Mouse (Mus musculus) C2C12 (cell line): ENCODE data around the gene Ugt1a9. TPM values are rescaled to one million over a fixed set of nuclear protein-coding genes. Genes with fewer than 3 reads are reported as not detected.

ENCODE experiments used
- H3K27me3 ChIP-seq: one replicate; pipeline ENCODE4 v1.6.1; 2011; ENCODE audit not compliant: control insufficient read depth, insufficient read depth, insufficient read length
- H3K36me3 ChIP-seq: one replicate; pipeline ENCODE4 v1.6.1; 2011; ENCODE audit not compliant: control insufficient read depth, insufficient read depth
- H3K4me3 ChIP-seq: one replicate; pipeline ENCODE4 v1.5.1; 2011; ENCODE audit warnings: mild to moderate bottlenecking, control low read depth; ENCODE audit not compliant: poor library complexity, insufficient read depth, severe bottlenecking
- H3K79me2 ChIP-seq: one replicate; pipeline ENCODE4 v1.6.1; 2011; ENCODE audit not compliant: control insufficient read depth, insufficient read depth
- H3K79me3 ChIP-seq: one replicate; pipeline ENCODE4 v1.6.1; 2011; ENCODE audit warnings: low read depth, control low read depth
- H3ac ChIP-seq: one replicate; pipeline ENCODE3; 2011; ENCODE audit warnings: low read depth; ENCODE audit not compliant: control insufficient read depth, insufficient read length
- CEBPB ChIP-seq: IDR thresholded peaks from one replicate; pipeline ENCODE4 v1.6.1; 2011; ENCODE audit warnings: low read depth, mild to moderate bottlenecking, control low read depth, moderate library complexity
- CTCF ChIP-seq: IDR thresholded peaks from one replicate; pipeline ENCODE4 v1.5.1; 2011; ENCODE audit not compliant: control insufficient read depth, insufficient read depth, insufficient read length
- FOSL1 ChIP-seq: IDR thresholded peaks from one replicate; pipeline ENCODE4 v1.8.0; 2011; ENCODE audit warnings: mild to moderate bottlenecking, low read length; ENCODE audit not compliant: poor library complexity, insufficient read depth, severe bottlenecking
- MAX ChIP-seq: IDR thresholded peaks from one replicate; pipeline ENCODE4 v1.6.1; 2011; ENCODE audit warnings: mild to moderate bottlenecking, control low read depth
- MYOD1 ChIP-seq: IDR thresholded peaks from one replicate; pipeline ENCODE4 v1.6.1; 2011; ENCODE audit warnings: low read depth; ENCODE audit not compliant: control insufficient read depth, insufficient read length
- MYOG ChIP-seq: IDR thresholded peaks from one replicate; pipeline ENCODE4 v1.6.1; 2011; ENCODE audit not compliant: control insufficient read depth, insufficient read length; ENCODE audit errors: extremely low read depth
- USF1 ChIP-seq: IDR thresholded peaks from one replicate; pipeline ENCODE4 v1.6.1; 2011; ENCODE audit warnings: low read depth, mild to moderate bottlenecking, control low read depth, moderate library complexity
- polyA plus RNA-seq: library from polyadenylated mRNA; unstranded; fragments of >200 nt; fragmentation: generic; extraction: Trizol; gene quantifications from one replicate; pipeline ENCODE4 v1.2.1, GENCODE M21; 2012; ENCODE audit warnings: missing spikeins

Ugt1a9 gene
- polyA plus RNA-seq, 1 experiment, result not detected

- no peak for TF ChIP-seq USF1
- no peak for TF ChIP-seq MYOG
- TF ChIP-seq MAX, result no peak
- no peak for TF ChIP-seq CEBPB
- TF ChIP-seq MYOD1, result no peak
- no peak for TF ChIP-seq FOSL1
- no peak for TF ChIP-seq CTCF
- no peaks in the 10 kb centered on the region for H3K36me3 ChIP-seq
- H3ac ChIP-seq, result no peak within 1 kb of the TSS
- peaks cover 11% of the 10 kb centered on the region for H3K27me3 ChIP-seq
- H3K79me3 ChIP-seq, result no peaks in the 10 kb centered on the region
- H3K4me3 ChIP-seq, result no peak within 1 kb of the TSS
- no peaks in the 10 kb centered on the region for H3K79me2 ChIP-seq
Measured at GRCm38 (mm10) chr1:88205294-88205922, 134.8 kb downstream of the Ugt1a9 start, which contains the start of gene Dnajb3. Gene Dnajb3 (minus strand): TSS chr1:88205782.

GRCm38 (mm10) chr1:88206843-88207479, 136.4 kb downstream of the Ugt1a9 start:
- Histone ChIP-seq H3K27me3 (peaks cover 3% of the 10 kb centered on the region), H3ac (no peak overlapping the region), H3K79me2 (no peaks in the 10 kb centered on the region), H3K36me3 (no peaks in the 10 kb centered on the region), H3K79me3 (no peaks in the 10 kb centered on the region), H3K4me3 (no peak overlapping the region)
- TF ChIP-seq CTCF (no peak), CEBPB (no peak), FOSL1 (no peak), MYOD1 (no peak), MYOG (no peak), USF1 (no peak), MAX (no peak)

- Histone ChIP-seq H3K27me3 (peaks cover 6% of the 10 kb centered on the region), H3K36me3 (no peaks in the 10 kb centered on the region), H3ac (no peak within 1 kb of the TSS), H3K4me3 (no peak within 1 kb of the TSS), H3K79me3 (no peaks in the 10 kb centered on the region), H3K79me2 (no peaks in the 10 kb centered on the region)
- TF ChIP-seq CTCF (no peak), USF1 (no peak), MYOD1 (no peak), MAX (no peak)
Measured at GRCm38 (mm10) chr1:88211812-88212211, 141.2 kb downstream of the Ugt1a9 start, which contains the start of gene Ugt1a1. Gene Ugt1a1 (plus strand): TSS chr1:88211959.

GRCm38 (mm10) chr1:88212341-88213045, 141.9 kb downstream of the Ugt1a9 start:
- Histone ChIP-seq H3K79me3 (no peaks in the 10 kb centered on the region), H3ac (no peak overlapping the region), H3K27me3 (peaks cover 6% of the 10 kb centered on the region), H3K79me2 (no peaks in the 10 kb centered on the region), H3K36me3 (no peaks in the 10 kb centered on the region), H3K4me3 (no peak overlapping the region)
- TF ChIP-seq MYOG, result no peak
- TF ChIP-seq CEBPB, result no peak
- TF ChIP-seq USF1, result no peak
- TF ChIP-seq MAX, result no peak
- no peak for TF ChIP-seq MYOD1
- no peak for TF ChIP-seq CTCF
- no peak for TF ChIP-seq FOSL1

- H3K36me3 ChIP-seq, result no peaks in the 10 kb centered on the region
- no peaks in the 10 kb centered on the region for H3K79me3 ChIP-seq
- no peak overlapping the region for H3K4me3 ChIP-seq
- H3K27me3 ChIP-seq, result peaks cover 6% of the 10 kb centered on the region
- H3K79me2 ChIP-seq, result no peaks in the 10 kb centered on the region
- TF ChIP-seq MYOD1, result no peak
- no peak overlapping the region for H3ac ChIP-seq
Measured at GRCm38 (mm10) chr1:88213061-88213460, 142.5 kb downstream of the Ugt1a9 start.
